Mouse (Mus musculus) forebrain, embryonic 11.5 days (tissue): ENCODE data around the gene Slc22a3. TPM values are rescaled to one million over a fixed set of nuclear protein-coding genes. Genes with fewer than 3 reads are reported as not detected.
A peak's percentile ranks its signal among the peaks of the same experiment; 100 is the strongest.

Experiments used
- ATAC-seq: fragments of 200-750 bp; cut with Nextera tagmentation; replicated peaks from 2 replicates; pipeline ENCODE4 v1.8.0; 2017; ENCODE audit warnings: moderate TSS enrichment; ENCODE audit not compliant: low FRiP score
- DNase-seq: peaks from one replicate; pipeline ENCODE4 v3.0.0-alpha.2; 2017; ENCODE audit warnings: low spot score
- H3K27ac ChIP-seq: fragments of 300-500 bp; sonication (generic); 2 replicates; pipeline ENCODE4 v1.5.1; 2014; ENCODE audit warnings: low read depth, low read length
- H3K27me3 ChIP-seq: fragments of 300-500 bp; sonication (generic); 2 replicates; pipeline ENCODE4 v1.6.1; 2014; ENCODE audit warnings: mild to moderate bottlenecking, low read length, mixed read lengths; ENCODE audit not compliant: control insufficient read depth, insufficient read depth
- H3K36me3 ChIP-seq: fragments of 300-500 bp; sonication (generic); 2 replicates; pipeline ENCODE4 v1.6.1; 2014; ENCODE audit warnings: mild to moderate bottlenecking, low read length, moderate library complexity, mixed read lengths; ENCODE audit not compliant: control insufficient read depth, insufficient read depth
- H3K4me1 ChIP-seq: fragments of 300-500 bp; sonication (generic); replicated peaks from 2 replicates; pipeline ENCODE4 v1.6.1; 2014; ENCODE audit warnings: low read length, mixed read lengths; ENCODE audit not compliant: control insufficient read depth, insufficient read depth
- H3K4me2 ChIP-seq: fragments of 300-500 bp; sonication (generic); 2 replicates; pipeline ENCODE4 v1.6.1; 2014; ENCODE audit warnings: low read depth, mild to moderate bottlenecking, low read length, moderate library complexity, mixed read lengths; ENCODE audit not compliant: severe bottlenecking
- H3K4me3 ChIP-seq: fragments of 300-500 bp; sonication (generic); 2 replicates; pipeline ENCODE4 v1.5.1; 2014; ENCODE audit warnings: low read depth, low read length
- H3K9ac ChIP-seq: fragments of 300-500 bp; sonication (generic); 2 replicates; pipeline ENCODE4 v1.6.1; 2014; ENCODE audit warnings: low read length
- H3K9me3 ChIP-seq: fragments of 300-500 bp; sonication (generic); 2 replicates; pipeline ENCODE4 v1.6.1; 2016; ENCODE audit warnings: low read length, mixed read lengths; ENCODE audit not compliant: control insufficient read depth
- WGBS: fragments of 180-500 bp; shearing (Covaris S2); extraction: QIAGEN DNeasy Blood & Tissue Kit; methylation state at CpG from one replicate; pipeline ENCODE4 v1.1.7; 2014; 5-methylcytosine and 5-hydroxymethylcytosine counted together
- polyA plus RNA-seq: library from polyadenylated mRNA; unstranded; fragments of >200 nt; fragmentation: Nextera tagmentation; extraction: Ambion mirVana; gene quantifications from 2 replicates; pipeline ENCODE4 v1.2.1, GENCODE M21; 2014

The Slc22a3 gene
- polyA plus RNA-seq, 1 experiment from 2014 or later = 0.15 TPM

DNA sequence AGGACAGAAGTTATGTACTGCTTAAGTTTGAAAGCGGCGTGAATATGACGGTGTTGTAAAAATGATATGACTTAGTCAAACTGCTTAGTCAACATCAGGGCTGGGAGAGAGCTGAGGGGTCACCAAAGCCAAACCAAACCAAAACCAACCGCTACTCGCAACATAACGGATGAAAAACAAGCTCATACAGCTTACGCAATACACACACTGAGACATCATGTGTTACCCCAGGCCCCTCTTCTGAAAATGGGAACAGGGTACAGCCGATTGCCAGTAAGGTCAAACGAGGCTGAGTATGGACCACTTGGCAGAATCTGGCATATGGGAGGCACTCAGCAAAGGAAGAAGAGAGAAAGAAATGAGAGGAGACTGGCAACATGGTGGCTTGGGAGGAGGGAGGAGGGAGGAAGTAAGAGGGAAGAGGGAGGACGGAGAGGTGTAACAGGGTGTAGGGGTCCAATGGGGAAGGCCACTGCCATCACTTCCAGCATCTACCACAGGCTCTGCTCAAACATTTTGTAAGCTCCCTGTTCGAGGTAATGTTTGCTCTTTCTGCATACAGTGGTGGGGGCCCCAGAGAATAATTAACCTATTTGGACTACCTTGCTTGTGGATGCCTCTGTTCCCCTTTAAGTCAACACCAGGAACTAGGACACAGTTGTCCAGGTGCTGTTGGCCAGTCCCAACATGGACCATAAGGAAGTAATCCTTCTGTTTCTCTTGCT is 129.4 kb downstream of the Slc22a3 start, which contains the start of gene Plg:
Gene Plg, plus strand, starts transcription at position 628 of the 725 bp plus-strand sequence.
- H3K27me3 ChIP-seq = no peaks in the 10 kb centered on the region
- no peak within 1 kb of the TSS for H3K9ac ChIP-seq
- no peak for ATAC-seq
- DNase-seq = no peak
- H3K9me3 ChIP-seq = no peaks in the 10 kb centered on the region
- H3K4me2 ChIP-seq = no peak within 1 kb of the TSS
- H3K36me3 ChIP-seq = no peaks in the 10 kb centered on the region
- H3K4me1 ChIP-seq = no peaks in the 10 kb centered on the region
- WGBS = 90% methylated on average over 11 of the region's 11 CpGs
- H3K27ac ChIP-seq = no peak within 1 kb of the TSS
- no peak within 1 kb of the TSS for H3K4me3 ChIP-seq

- H3K9me3 ChIP-seq = no peaks in the 10 kb centered on the region
- ATAC-seq = no peak
- H3K9ac ChIP-seq = no peak overlapping the region
- H3K27me3 ChIP-seq = no peaks in the 10 kb centered on the region
- H3K4me2 ChIP-seq = no peak overlapping the region
- H3K4me3 ChIP-seq = no peak overlapping the region
- no peak overlapping the region for H3K27ac ChIP-seq
- DNase-seq = no peak
- WGBS = 80% methylated on average over 3 of the region's 3 CpGs
- H3K36me3 ChIP-seq = no peaks in the 10 kb centered on the region
- H3K4me1 ChIP-seq = 0 out of 2 replicates have a peak, but pooled peaks cover 2% of the 10 kb centered on the region
Measured at GRCm38 (mm10) chr17:12373601-12374144, 133.8 kb downstream of the Slc22a3 start.

DNA sequence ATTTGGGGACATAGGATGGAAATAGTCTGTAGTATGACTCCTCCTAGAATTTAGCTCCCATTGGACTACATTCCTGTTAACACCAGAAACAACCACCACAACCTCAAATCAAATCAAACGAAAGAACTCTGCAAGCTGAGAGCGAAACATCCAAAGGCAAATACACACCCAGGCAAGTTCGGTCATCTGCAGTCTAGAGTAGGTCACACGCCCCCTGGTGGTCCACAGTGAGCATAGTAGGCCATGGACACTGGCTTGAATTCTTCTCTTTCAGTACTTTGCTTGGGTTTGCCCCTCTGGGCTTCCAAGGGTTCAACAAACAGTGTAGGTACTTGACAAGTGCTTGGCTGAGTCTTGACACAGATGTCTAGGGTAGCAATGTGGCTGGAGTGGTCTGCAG is 135.5 kb downstream of the Slc22a3 start:
- DNase-seq = peak; percentile 84

DNA sequence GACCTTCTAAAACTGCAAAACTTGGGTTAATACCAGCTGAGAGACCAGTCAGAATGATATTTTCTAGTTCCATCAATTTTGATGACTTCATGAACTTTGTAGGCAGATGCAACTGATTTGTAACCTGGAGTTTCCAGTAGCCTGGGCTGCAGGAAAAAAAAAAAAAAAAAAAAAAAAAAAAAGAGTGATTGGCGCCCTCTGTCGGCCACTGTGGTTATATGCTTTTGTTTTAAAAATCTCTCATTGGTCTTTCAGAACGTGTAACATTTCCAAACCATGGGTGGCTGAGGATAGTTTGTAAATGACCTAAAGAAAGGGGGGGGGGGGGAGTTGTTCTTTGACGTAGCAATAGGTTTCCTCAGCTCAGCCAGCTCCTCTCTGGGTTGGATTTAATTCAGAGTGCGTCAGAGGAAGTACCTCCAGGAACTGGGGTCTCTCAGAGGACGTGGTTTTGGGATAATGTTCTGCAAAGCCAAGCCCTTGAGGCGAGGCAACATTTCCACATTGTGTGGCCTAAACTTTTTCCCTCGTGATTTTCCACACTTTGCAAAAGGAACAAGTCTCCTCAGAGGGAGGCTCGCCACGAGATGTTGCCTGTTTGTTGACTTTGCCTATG is 136.1 kb downstream of the Slc22a3 start:
- no peak overlapping the region for H3K4me3 ChIP-seq

More for the DNA sequence above, 135.5 kb downstream of the Slc22a3 start:
- Histone ChIP-seq H3K27ac (no peak overlapping the region), H3K27me3 (no peaks in the 10 kb centered on the region), H3K4me3 (no peak overlapping the region), H3K9ac (no peak overlapping the region; the same call in 1 of the 2 replicates), H3K9me3 (no peaks in the 10 kb centered on the region), H3K36me3 (no peaks in the 10 kb centered on the region), H3K4me2 (peak overlapping the region; percentile 15; the same call in 1 of the 2 replicates), H3K4me1 (0 out of 2 replicates have a peak, but pooled peaks cover 2% of the 10 kb centered on the region)
- ATAC-seq = peak; percentile 63
- 31% methylated on average over 4 of the region's 4 CpGs for WGBS

GRCm38 (mm10) chr17:12370289-12370688 is 137.2 kb downstream of the Slc22a3 start:
- WGBS = 81% methylated on average over 4 of the region's 4 CpGs
- no peak overlapping the region for H3K4me2 ChIP-seq
- DNase-seq = no peak
- no peaks in the 10 kb centered on the region for H3K27me3 ChIP-seq
- H3K4me3 ChIP-seq = no peak overlapping the region
- H3K36me3 ChIP-seq = no peaks in the 10 kb centered on the region
- no peak overlapping the region for H3K27ac ChIP-seq
- no peak overlapping the region for H3K9ac ChIP-seq
- 0 out of 2 replicates have a peak, but pooled peaks cover 2% of the 10 kb centered on the region for H3K4me1 ChIP-seq
- no peaks in the 10 kb centered on the region for H3K9me3 ChIP-seq
- ATAC-seq = no peak

More for the DNA sequence above, 136.1 kb downstream of the Slc22a3 start:
- Histone ChIP-seq H3K4me2 (peak overlapping the region; percentile 15; the same call in 1 of the 2 replicates), H3K9me3 (no peaks in the 10 kb centered on the region), H3K9ac (no peak overlapping the region; the same call in 1 of the 2 replicates), H3K27ac (no peak overlapping the region), H3K27me3 (no peaks in the 10 kb centered on the region), H3K4me1 (0 out of 2 replicates have a peak, but pooled peaks cover 2% of the 10 kb centered on the region), H3K36me3 (no peaks in the 10 kb centered on the region)
- WGBS = 37% methylated on average over 10 of the region's 10 CpGs
- DNase-seq (peak; percentile 59), ATAC-seq (no peak; the same call in 1 of the 2 replicates)

GRCm38 (mm10) chr17:12369393-12369792 is 138.1 kb downstream of the Slc22a3 start:
- H3K9me3 ChIP-seq = no peaks in the 10 kb centered on the region
- DNase-seq (no peak), ATAC-seq (no peak)
- no peak overlapping the region for H3K4me2 ChIP-seq
- 73% methylated on average over 5 of the region's 5 CpGs for WGBS
- H3K4me3 ChIP-seq = no peak overlapping the region
- no peak overlapping the region for H3K9ac ChIP-seq
- H3K27ac ChIP-seq = no peak overlapping the region
- H3K27me3 ChIP-seq = no peaks in the 10 kb centered on the region
- 0 out of 2 replicates have a peak, but pooled peaks cover 2% of the 10 kb centered on the region for H3K4me1 ChIP-seq
- H3K36me3 ChIP-seq = no peaks in the 10 kb centered on the region

Other genes with a start within 250 kb of the Slc22a3 start
- gene Map3k4, start 188.9 kb downstream of the Slc22a3 start, polyA plus RNA-seq = 49.5 and 59.4 TPM in 2 replicates
- 0.07 TPM in 1 of 2 replicates, not detected in the other for gene Plg, start 129.1 kb downstream of the Slc22a3 start, polyA plus RNA-seq
- not detected in 2 replicates for gene Slc22a2, start 76.4 kb upstream of the Slc22a3 start, polyA plus RNA-seq
- gene Slc22a1, start 168.1 kb upstream of the Slc22a3 start, polyA plus RNA-seq = not detected in 2 replicates